Mouse (Mus musculus) hindbrain, embryonic 11.5 days (tissue): ENCODE measurements at regions not wholly inside any gene's neighbourhood (a gene's known extent, or its start where the extent isn't known, plus 50 kb on each side); places are given as distances from the start of the nearest gene placed in this dataset.

ENCODE experiments used
- ATAC-seq: fragments of 200-750 bp; cut with Nextera tagmentation; 2 replicates; pipeline ENCODE4 v1.8.0; 2017; ENCODE audit warnings: mild to moderate bottlenecking, moderate TSS enrichment, moderate library complexity; ENCODE audit not compliant: low FRiP score
- DNase-seq: peaks from one replicate; pipeline ENCODE4 v3.0.0-alpha.2; 2015; ENCODE audit warnings: low spot score
- H3K27ac ChIP-seq: fragments of 300-500 bp; sonication (generic); 2 replicates; pipeline ENCODE4 v1.5.1; 2014; ENCODE audit warnings: mild to moderate bottlenecking, low read depth, low read length
- H3K27me3 ChIP-seq: fragments of 300-500 bp; sonication (generic); 2 replicates; pipeline ENCODE4 v1.6.1; 2014; ENCODE audit warnings: mild to moderate bottlenecking, low read length, moderate library complexity, mixed read lengths; ENCODE audit not compliant: control insufficient read depth, insufficient read depth
- H3K36me3 ChIP-seq: fragments of 300-500 bp; sonication (generic); 2 replicates; pipeline ENCODE4 v1.6.1; 2014; ENCODE audit warnings: mild to moderate bottlenecking, low read length, moderate library complexity, mixed read lengths; ENCODE audit not compliant: control insufficient read depth, insufficient read depth
- H3K4me1 ChIP-seq: fragments of 300-500 bp; sonication (generic); replicated peaks from 2 replicates; pipeline ENCODE4 v1.6.1; 2014; ENCODE audit warnings: low read length, mixed read lengths; ENCODE audit not compliant: control insufficient read depth, insufficient read depth
- H3K4me2 ChIP-seq: fragments of 300-500 bp; sonication (generic); replicated peaks from 2 replicates; pipeline ENCODE4 v1.6.1; 2014; ENCODE audit warnings: mild to moderate bottlenecking, low read depth, low read length
- H3K4me3 ChIP-seq: fragments of 300-500 bp; sonication (generic); 2 replicates; pipeline ENCODE4 v1.5.1; 2014; ENCODE audit warnings: low read depth, low read length
- H3K9ac ChIP-seq: fragments of 300-500 bp; sonication (generic); 2 replicates; pipeline ENCODE4 v1.6.1; 2014; ENCODE audit warnings: low read depth, low read length
- H3K9me3 ChIP-seq: fragments of 300-500 bp; sonication (generic); 2 replicates; pipeline ENCODE4 v1.6.1; 2016; ENCODE audit warnings: low read length; ENCODE audit not compliant: control insufficient read depth
- WGBS: fragments of 180-500 bp; shearing (Covaris S2); extraction: QIAGEN DNeasy Blood & Tissue Kit; methylation state at CpG from one replicate; pipeline ENCODE4 v1.1.7; 2014; 5-methylcytosine and 5-hydroxymethylcytosine counted together

GRCm38 (mm10) chr5:82346672-82347071 lies 1008.3 kb downstream of the Tecrl start:
- H3K4me1 ChIP-seq, result no peaks in the 10 kb centered on the region
- peak; percentile 71 for ATAC-seq

DNA sequence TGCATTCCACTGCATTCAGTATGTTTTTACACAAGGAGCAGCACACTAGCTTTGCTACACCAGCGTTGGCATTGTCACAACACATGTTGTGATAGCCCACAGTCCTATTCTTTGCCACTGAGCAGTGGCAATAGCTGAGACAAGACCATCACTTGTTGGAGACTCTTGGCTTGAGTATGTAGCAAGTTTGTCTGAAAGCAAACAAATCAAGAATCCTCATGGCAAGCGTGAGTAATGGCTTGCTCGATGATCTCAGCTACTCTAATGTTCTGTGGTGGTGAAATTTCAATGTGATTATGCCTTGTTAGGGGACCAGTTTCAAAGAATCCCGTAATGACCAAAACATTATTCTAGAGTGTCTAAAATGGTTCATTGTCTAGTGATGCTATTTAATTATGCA lies 1030.6 kb downstream of the Tecrl start:
- Histone ChIP-seq H3K27ac (no peak overlapping the region), H3K9me3 (no peaks in the 10 kb centered on the region), H3K4me1 (no peaks in the 10 kb centered on the region), H3K4me3 (no peak overlapping the region), H3K9ac (no peak overlapping the region), H3K27me3 (no peaks in the 10 kb centered on the region), H3K4me2 (no peak overlapping the region), H3K36me3 (no peaks in the 10 kb centered on the region)
- WGBS, result 88% methylated on average over 4 of the region's 4 CpGs
- DNase-seq (no peak), ATAC-seq (no peak)

More at GRCm38 (mm10) chr5:82346672-82347071, 1008.3 kb downstream of the Tecrl start:
- WGBS, result 14% methylated on average over 7 of the region's 7 CpGs
- Histone ChIP-seq H3K36me3 (no peaks in the 10 kb centered on the region), H3K9me3 (no peaks in the 10 kb centered on the region), H3K9ac (no peak overlapping the region), H3K4me2 (no peak overlapping the region), H3K4me3 (no peak overlapping the region), H3K27ac (no peak overlapping the region), H3K27me3 (no peaks in the 10 kb centered on the region)
- DNase-seq, result peak; percentile 86

GRCm38 (mm10) chr5:82319709-82320333 lies 1035.2 kb downstream of the Tecrl start:
- Histone ChIP-seq H3K4me2 (no peak overlapping the region), H3K27me3 (no peaks in the 10 kb centered on the region), H3K4me1 (no peaks in the 10 kb centered on the region), H3K9me3 (no peaks in the 10 kb centered on the region), H3K9ac (no peak overlapping the region), H3K27ac (no peak overlapping the region), H3K36me3 (no peaks in the 10 kb centered on the region), H3K4me3 (no peak overlapping the region)
- ATAC-seq (no peak), DNase-seq (no peak)
- WGBS, result 90% methylated on average over 1 of the region's 1 CpGs

DNA sequence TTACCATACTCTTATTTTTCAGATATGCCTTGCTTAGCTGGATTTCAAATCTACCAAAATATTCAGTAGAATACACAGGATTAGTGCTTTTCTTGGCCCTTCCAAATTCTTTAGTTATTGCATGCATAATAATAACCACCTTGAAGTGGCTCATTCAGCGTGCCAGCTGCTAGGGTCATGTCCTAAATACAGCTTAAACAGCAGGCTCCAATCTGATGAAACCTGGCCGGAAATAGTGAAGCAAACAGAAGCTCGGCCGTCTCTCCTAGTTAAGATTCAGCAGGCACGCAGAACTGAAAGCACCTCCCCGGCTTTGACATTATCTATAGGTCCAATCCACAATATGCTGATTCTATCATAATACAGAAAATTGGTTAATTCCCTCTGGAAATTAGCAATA lies 1042.9 kb downstream of the Tecrl start:
- Histone ChIP-seq H3K4me2 (no peak overlapping the region), H3K36me3 (no peaks in the 10 kb centered on the region), H3K27me3 (no peaks in the 10 kb centered on the region), H3K27ac (no peak overlapping the region), H3K4me3 (no peak overlapping the region), H3K9ac (no peak overlapping the region), H3K9me3 (no peaks in the 10 kb centered on the region), H3K4me1 (no peaks in the 10 kb centered on the region)
- peak; percentile 3 for DNase-seq
- ATAC-seq, result no peak
- WGBS, result 42% methylated on average over 6 of the region's 6 CpGs

- Histone ChIP-seq H3K27ac (no peak overlapping the region), H3K4me3 (no peak overlapping the region), H3K27me3 (no peaks in the 10 kb centered on the region), H3K4me2 (no peak overlapping the region), H3K4me1 (no peaks in the 10 kb centered on the region), H3K36me3 (no peaks in the 10 kb centered on the region), H3K9me3 (no peaks in the 10 kb centered on the region), H3K9ac (no peak overlapping the region)
- DNase-seq (no peak), ATAC-seq (no peak)
- 80% methylated on average over 5 of the region's 5 CpGs for WGBS
Measured at GRCm38 (mm10) chr5:82288069-82288845, 1066.7 kb downstream of the Tecrl start.

DNA sequence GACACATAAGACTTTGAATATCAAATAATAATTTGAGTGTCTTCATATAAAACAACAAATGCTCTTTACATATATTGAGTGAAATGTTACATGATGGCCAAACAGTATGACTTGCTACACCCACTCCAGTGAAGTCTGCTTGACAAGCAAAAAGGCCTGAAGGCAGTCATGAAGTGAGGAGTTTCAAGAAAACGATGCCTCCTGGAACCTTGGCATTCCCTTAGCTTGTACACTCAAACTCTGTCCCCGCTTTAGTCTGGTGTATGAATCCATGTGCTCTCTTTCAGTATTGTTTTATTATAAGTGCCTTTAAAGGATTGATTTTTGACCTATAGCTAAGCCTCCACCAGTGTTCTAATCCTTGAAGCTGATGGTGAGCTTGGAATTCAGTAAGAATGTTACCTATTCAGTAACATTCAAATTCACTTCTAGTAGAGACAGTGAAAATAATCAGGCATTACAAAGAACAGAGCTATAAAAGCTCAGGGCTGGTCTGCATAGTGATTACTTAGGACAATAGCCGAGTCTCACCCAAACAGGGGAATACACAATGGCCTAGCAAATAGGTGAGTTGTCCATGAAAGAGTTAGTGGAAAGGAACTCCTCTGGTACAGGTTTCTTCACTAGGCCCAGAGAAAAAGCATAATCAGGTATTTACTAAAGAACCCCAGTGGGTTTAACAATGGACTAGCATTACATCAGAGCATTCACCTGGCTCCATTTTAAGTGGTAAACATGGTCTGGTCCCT lies 1101.5 kb downstream of the Tecrl start:
- Histone ChIP-seq H3K27ac (no peak overlapping the region), H3K4me2 (no peak overlapping the region), H3K36me3 (no peaks in the 10 kb centered on the region), H3K4me1 (no peaks in the 10 kb centered on the region), H3K4me3 (no peak overlapping the region), H3K27me3 (no peaks in the 10 kb centered on the region), H3K9me3 (no peaks in the 10 kb centered on the region), H3K9ac (no peak overlapping the region)
- WGBS, result 91% methylated on average over 3 of the region's 3 CpGs
- ATAC-seq (no peak), DNase-seq (no peak)

DNA sequence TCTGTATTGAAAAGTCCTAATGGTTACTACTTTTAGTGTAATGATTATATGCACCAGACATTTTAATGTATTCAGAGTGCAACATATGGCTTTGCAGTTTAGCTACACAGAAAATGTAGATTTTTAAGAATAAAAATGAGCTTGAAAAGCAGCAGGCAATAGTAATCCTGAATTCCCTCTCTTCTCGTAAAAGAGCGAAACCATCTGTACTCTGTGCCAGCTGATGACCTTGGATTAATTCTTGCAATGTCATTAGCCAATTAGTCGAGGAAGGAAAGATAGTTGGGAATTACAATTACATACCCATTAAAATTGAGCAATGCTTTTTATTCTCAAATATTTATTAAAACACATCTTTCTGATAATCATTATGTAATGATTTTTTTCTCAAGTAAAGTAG lies 1128.7 kb downstream of the Tecrl start:
- no peak for DNase-seq
- no peak overlapping the region for H3K4me2 ChIP-seq
- no peaks in the 10 kb centered on the region for H3K9me3 ChIP-seq
- H3K36me3 ChIP-seq, result no peaks in the 10 kb centered on the region
- no peak overlapping the region for H3K4me3 ChIP-seq
- 80% methylated on average over 3 of the region's 3 CpGs for whole genome bisulfite sequencing
- H3K27ac ChIP-seq, result no peak overlapping the region
- H3K27me3 ChIP-seq, result no peaks in the 10 kb centered on the region
- ATAC-seq, result no peak
- H3K9ac ChIP-seq, result no peak overlapping the region
- H3K4me1 ChIP-seq, result no peaks in the 10 kb centered on the region

DNA sequence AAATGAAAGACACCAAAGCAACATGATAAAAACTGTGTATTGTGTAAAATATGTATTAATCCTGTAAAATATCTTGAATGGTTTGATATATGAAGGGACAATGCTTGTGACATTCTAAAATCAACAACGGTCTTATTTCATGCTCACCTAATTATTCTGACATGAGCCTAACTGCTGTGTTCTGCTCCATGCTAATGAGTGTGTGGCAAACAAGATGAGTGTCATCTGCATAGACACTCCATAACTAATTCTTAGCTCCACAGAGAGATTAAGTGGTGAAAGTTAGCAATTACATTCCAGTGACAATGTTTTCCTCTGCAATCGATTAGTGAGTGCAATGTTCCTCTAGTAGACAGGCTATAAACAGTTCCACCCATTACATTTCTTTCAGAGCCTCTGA lies 1131.4 kb downstream of the Tecrl start:
- ATAC-seq (no peak), DNase-seq (no peak)
- Histone ChIP-seq H3K9ac (no peak overlapping the region), H3K27ac (no peak overlapping the region), H3K27me3 (no peaks in the 10 kb centered on the region), H3K4me3 (no peak overlapping the region), H3K36me3 (no peaks in the 10 kb centered on the region), H3K9me3 (no peaks in the 10 kb centered on the region), H3K4me2 (no peak overlapping the region), H3K4me1 (no peaks in the 10 kb centered on the region)
- WGBS, result 92% methylated on average over 2 of the region's 2 CpGs
